Mouse (Mus musculus) liver, embryonic 12.5 days (tissue): ENCODE data around the gene Ubr4. TPM values are rescaled to one million over a fixed set of nuclear protein-coding genes. Genes with fewer than 3 reads are reported as not detected.
A peak's percentile ranks its signal among the peaks of the same experiment; 100 is the strongest.

Source experiments
- ATAC-seq: fragments of 200-750 bp; cut with Nextera tagmentation; 2 replicates; pipeline ENCODE4 v1.8.0; 2017; ENCODE audit warnings: moderate number of reproducible peaks, mild to moderate bottlenecking, moderate library complexity
- H3K27ac ChIP-seq: fragments of 300-500 bp; sonication (generic); 2 replicates; pipeline ENCODE4 v1.5.1; 2016; ENCODE audit warnings: mild to moderate bottlenecking
- H3K27me3 ChIP-seq: fragments of 300-500 bp; sonication (generic); replicated peaks from 2 replicates; pipeline ENCODE4 v1.6.1; 2016; ENCODE audit warnings: mild to moderate bottlenecking, moderate library complexity
- H3K36me3 ChIP-seq: fragments of 300-500 bp; sonication (generic); 2 replicates; pipeline ENCODE4 v1.6.1; 2016; ENCODE audit warnings: mild to moderate bottlenecking, moderate library complexity
- H3K4me1 ChIP-seq: fragments of 300-500 bp; sonication (generic); 2 replicates; pipeline ENCODE4 v1.6.1; 2016
- H3K4me2 ChIP-seq: fragments of 300-500 bp; sonication (generic); 2 replicates; pipeline ENCODE4 v1.6.1; 2016; ENCODE audit warnings: mild to moderate bottlenecking, moderate library complexity
- H3K4me3 ChIP-seq: fragments of 300-500 bp; sonication (generic); 2 replicates; pipeline ENCODE4 v1.5.1; 2016; ENCODE audit warnings: mild to moderate bottlenecking, moderate library complexity
- H3K9ac ChIP-seq: fragments of 300-500 bp; sonication (generic); 2 replicates; pipeline ENCODE4 v1.6.1; 2016; ENCODE audit warnings: mild to moderate bottlenecking, moderate library complexity
- H3K9me3 ChIP-seq: fragments of 300-500 bp; sonication (generic); replicated peaks from 2 replicates; pipeline ENCODE4 v1.6.1; 2016; ENCODE audit warnings: mild to moderate bottlenecking, moderate library complexity
- WGBS: fragments of 180-500 bp; shearing (Covaris S2); methylation state at CpG from one replicate; pipeline ENCODE4 v1.1.7; 2016; ENCODE audit not compliant: insufficient replicate concordance; 5-methylcytosine and 5-hydroxymethylcytosine counted together
- polyA plus RNA-seq: library from polyadenylated mRNA; unstranded; fragments of >200 nt; fragmentation: Nextera tagmentation; extraction: Ambion mirVana; gene quantifications from 2 replicates; pipeline ENCODE4 v1.2.1, GENCODE M21; 2016

Ubr4 gene
- polyA plus RNA-seq, 1 experiment from 2014 or later: 54.7 TPM

GRCm38 (mm10) chr4:139395431-139395830, 43.0 kb downstream of the Ubr4 start:
- Histone ChIP-seq H3K9ac (no peak overlapping the region), H3K36me3 (peaks cover 98% of the 10 kb centered on the region), H3K4me3 (no peak overlapping the region), H3K27me3 (no peaks in the 10 kb centered on the region), H3K4me1 (peaks cover 4% of the 10 kb centered on the region; the same call in 1 of the 2 replicates), H3K27ac (no peak overlapping the region), H3K4me2 (no peak overlapping the region), H3K9me3 (no peaks in the 10 kb centered on the region)
- peak; percentile 55 for ATAC-seq
- 51% methylated on average over 2 of the region's 2 CpGs for WGBS

- Histone ChIP-seq H3K4me3 (no peak overlapping the region), H3K4me2 (no peak overlapping the region), H3K27ac (no peak overlapping the region), H3K36me3 (peaks cover 100% of the 10 kb centered on the region), H3K4me1 (no peaks in the 10 kb centered on the region), H3K9ac (no peak overlapping the region), H3K9me3 (no peaks in the 10 kb centered on the region), H3K27me3 (no peaks in the 10 kb centered on the region)
- 85% methylated on average over 5 of the region's 5 CpGs for WGBS
- ATAC-seq: 0 out of 2 replicates have a peak, but pooled peaks have one; percentile 49
These were observed 48.1 kb downstream of the Ubr4 start for GRCm38 (mm10) chr4:139400487-139400886.

GRCm38 (mm10) chr4:139403214-139403613, 50.8 kb downstream of the Ubr4 start:
- H3K27ac ChIP-seq: no peak overlapping the region
- H3K4me2 ChIP-seq: no peak overlapping the region
- H3K27me3 ChIP-seq: no peaks in the 10 kb centered on the region
- no peak overlapping the region for H3K4me3 ChIP-seq
- no peak overlapping the region for H3K9ac ChIP-seq
- 80% methylated on average over 14 of the region's 14 CpGs for WGBS
- H3K9me3 ChIP-seq: no peaks in the 10 kb centered on the region
- H3K36me3 ChIP-seq: peaks cover 100% of the 10 kb centered on the region
- H3K4me1 ChIP-seq: no peaks in the 10 kb centered on the region
- no peak for ATAC-seq

- peaks cover 100% of the 10 kb centered on the region for H3K36me3 ChIP-seq
- H3K4me2 ChIP-seq: no peak overlapping the region
- ATAC-seq: no peak
- H3K4me1 ChIP-seq: no peaks in the 10 kb centered on the region
- H3K27ac ChIP-seq: no peak overlapping the region
- H3K27me3 ChIP-seq: no peaks in the 10 kb centered on the region
- 86% methylated on average over 3 of the region's 3 CpGs for WGBS
- H3K9me3 ChIP-seq: no peaks in the 10 kb centered on the region
- H3K9ac ChIP-seq: no peak overlapping the region
- no peak overlapping the region for H3K4me3 ChIP-seq
These were observed 58.9 kb downstream of the Ubr4 start for GRCm38 (mm10) chr4:139411351-139411750.

GRCm38 (mm10) chr4:139417868-139418267, 65.5 kb downstream of the Ubr4 start:
- Histone ChIP-seq H3K4me2 (no peak overlapping the region), H3K9ac (no peak overlapping the region), H3K4me1 (no peaks in the 10 kb centered on the region), H3K27me3 (no peaks in the 10 kb centered on the region), H3K4me3 (no peak overlapping the region), H3K27ac (no peak overlapping the region), H3K36me3 (peaks cover 100% of the 10 kb centered on the region), H3K9me3 (no peaks in the 10 kb centered on the region)
- WGBS: 56% methylated on average over 1 of the region's 1 CpGs
- no peak for ATAC-seq

GRCm38 (mm10) chr4:139421621-139422020, 69.2 kb downstream of the Ubr4 start:
- WGBS: 88% methylated on average over 7 of the region's 7 CpGs
- Histone ChIP-seq H3K4me3 (no peak overlapping the region), H3K4me2 (no peak overlapping the region), H3K27ac (no peak overlapping the region), H3K9ac (no peak overlapping the region), H3K27me3 (no peaks in the 10 kb centered on the region), H3K4me1 (no peaks in the 10 kb centered on the region), H3K9me3 (no peaks in the 10 kb centered on the region), H3K36me3 (peaks cover 100% of the 10 kb centered on the region)
- ATAC-seq: no peak

- ATAC-seq: no peak
- no peaks in the 10 kb centered on the region for H3K9me3 ChIP-seq
- no peak overlapping the region for H3K4me3 ChIP-seq
- H3K4me1 ChIP-seq: no peaks in the 10 kb centered on the region
- no peak overlapping the region for H3K9ac ChIP-seq
- peaks cover 100% of the 10 kb centered on the region for H3K36me3 ChIP-seq
- 87% methylated on average over 2 of the region's 2 CpGs for WGBS
- H3K27ac ChIP-seq: no peak overlapping the region
- H3K4me2 ChIP-seq: no peak overlapping the region
- no peaks in the 10 kb centered on the region for H3K27me3 ChIP-seq
These were observed 70.0 kb downstream of the Ubr4 start for GRCm38 (mm10) chr4:139422409-139422808.

- no peak overlapping the region for H3K4me3 ChIP-seq
- 80% methylated on average over 2 of the region's 2 CpGs for WGBS
- ATAC-seq: no peak
- no peaks in the 10 kb centered on the region for H3K4me1 ChIP-seq
- peaks cover 100% of the 10 kb centered on the region for H3K36me3 ChIP-seq
- no peak overlapping the region for H3K27ac ChIP-seq
- no peaks in the 10 kb centered on the region for H3K27me3 ChIP-seq
- no peak overlapping the region for H3K9ac ChIP-seq
- H3K9me3 ChIP-seq: no peaks in the 10 kb centered on the region
- no peak overlapping the region for H3K4me2 ChIP-seq
These were observed 70.9 kb downstream of the Ubr4 start for GRCm38 (mm10) chr4:139423270-139423669.

GRCm38 (mm10) chr4:139430176-139430575, 77.8 kb downstream of the Ubr4 start:
- H3K27ac ChIP-seq: no peak overlapping the region
- WGBS: 42% methylated on average over 15 of the region's 15 CpGs
- no peaks in the 10 kb centered on the region for H3K9me3 ChIP-seq
- no peak overlapping the region for H3K9ac ChIP-seq
- H3K36me3 ChIP-seq: peaks cover 100% of the 10 kb centered on the region
- ATAC-seq: peak; percentile 73
- H3K4me2 ChIP-seq: no peak overlapping the region
- H3K4me1 ChIP-seq: no peaks in the 10 kb centered on the region
- H3K4me3 ChIP-seq: no peak overlapping the region
- H3K27me3 ChIP-seq: no peaks in the 10 kb centered on the region

GRCm38 (mm10) chr4:139430891-139431290, 78.5 kb downstream of the Ubr4 start:
- peaks cover 100% of the 10 kb centered on the region for H3K36me3 ChIP-seq
- H3K4me3 ChIP-seq: no peak overlapping the region
- H3K9me3 ChIP-seq: no peaks in the 10 kb centered on the region
- H3K27me3 ChIP-seq: no peaks in the 10 kb centered on the region
- WGBS: 89% methylated on average over 4 of the region's 4 CpGs
- no peak overlapping the region for H3K9ac ChIP-seq
- no peak for ATAC-seq
- no peak overlapping the region for H3K27ac ChIP-seq
- no peaks in the 10 kb centered on the region for H3K4me1 ChIP-seq
- no peak overlapping the region for H3K4me2 ChIP-seq

- WGBS: 90% methylated on average over 15 of the region's 15 CpGs
- Histone ChIP-seq H3K4me3 (no peak overlapping the region), H3K36me3 (peaks cover 100% of the 10 kb centered on the region), H3K4me1 (no peaks in the 10 kb centered on the region), H3K9me3 (no peaks in the 10 kb centered on the region), H3K9ac (no peak overlapping the region), H3K4me2 (no peak overlapping the region), H3K27me3 (no peaks in the 10 kb centered on the region), H3K27ac (peak overlapping the region; percentile 34; the same call in 1 of the 2 replicates)
- ATAC-seq: no peak
These were observed 80.8 kb downstream of the Ubr4 start for GRCm38 (mm10) chr4:139432966-139433765.

- no peak for ATAC-seq
- WGBS: 81% methylated on average over 5 of the region's 5 CpGs
- no peak overlapping the region for H3K9ac ChIP-seq
- no peaks in the 10 kb centered on the region for H3K9me3 ChIP-seq
- no peaks in the 10 kb centered on the region for H3K27me3 ChIP-seq
- peaks cover 99% of the 10 kb centered on the region for H3K36me3 ChIP-seq
- no peak overlapping the region for H3K27ac ChIP-seq
- H3K4me1 ChIP-seq: no peaks in the 10 kb centered on the region
- no peak overlapping the region for H3K4me2 ChIP-seq
- H3K4me3 ChIP-seq: no peak overlapping the region
These were observed 88.8 kb downstream of the Ubr4 start for GRCm38 (mm10) chr4:139441244-139441643.
